Mouse (Mus musculus): ENCODE results near the gene Ptpn7. TPM values are rescaled to one million over a fixed set of nuclear protein-coding genes. Genes with fewer than 3 reads are reported as not detected.

The Ptpn7 gene
- polyA plus RNA-seq, 1 experiment: 27.6 TPM

DNA sequence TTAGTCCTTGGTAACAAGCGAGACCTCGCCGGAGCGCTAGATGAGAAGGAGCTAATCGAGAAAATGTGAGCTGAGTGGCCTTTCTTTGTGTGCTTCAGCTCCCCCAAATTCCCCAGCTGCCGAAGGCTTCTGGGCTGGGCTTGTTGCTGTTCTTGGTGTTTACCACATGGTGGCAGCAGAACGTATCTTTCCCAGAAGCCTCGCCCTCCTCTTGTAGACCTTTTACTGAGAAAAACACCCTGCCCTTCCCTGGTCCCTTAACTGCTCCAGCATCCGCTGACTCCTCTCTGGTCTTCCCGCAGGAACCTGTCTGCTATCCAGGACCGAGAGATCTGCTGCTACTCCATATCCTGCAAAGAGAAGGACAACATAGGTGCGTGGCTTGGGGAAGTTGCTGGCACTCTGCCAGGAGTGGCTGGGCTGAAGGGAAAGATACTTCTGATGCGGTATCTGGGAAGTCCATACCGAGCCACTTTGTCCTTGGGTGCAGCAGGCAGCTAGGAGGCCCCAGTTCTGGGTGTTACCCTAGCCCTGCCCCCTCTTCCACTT is 22.0 kb downstream of the Ptpn7 start:
- H3K4me1 ChIP-seq (ENCODE audit: control insufficient read depth, insufficient read depth, low read length): no peaks in the 10 kb centered on the region
- H3K27ac ChIP-seq (ENCODE audit: control insufficient read depth, insufficient read depth, low read depth, low read length, poor library complexity): peak overlapping the region; percentile 29; the same call in 1 of the 2 replicates
- TF ChIP-seq POLR2A (IDR thresholded peaks at IDR 0.05; ENCODE audit: borderline replicate concordance, control insufficient read depth, low read depth, low read length): no peak
- peak; percentile 74 for TF ChIP-seq CTCF (IDR thresholded peaks at IDR 0.05; ENCODE audit: control insufficient read depth, insufficient read depth, low read length)
- H3K4me3 ChIP-seq (replicated peaks; ENCODE audit: control insufficient read depth, low read depth, low read length): no peak overlapping the region
- WGBS: 10% methylated on average over 14 of the region's 14 CpGs

DNA sequence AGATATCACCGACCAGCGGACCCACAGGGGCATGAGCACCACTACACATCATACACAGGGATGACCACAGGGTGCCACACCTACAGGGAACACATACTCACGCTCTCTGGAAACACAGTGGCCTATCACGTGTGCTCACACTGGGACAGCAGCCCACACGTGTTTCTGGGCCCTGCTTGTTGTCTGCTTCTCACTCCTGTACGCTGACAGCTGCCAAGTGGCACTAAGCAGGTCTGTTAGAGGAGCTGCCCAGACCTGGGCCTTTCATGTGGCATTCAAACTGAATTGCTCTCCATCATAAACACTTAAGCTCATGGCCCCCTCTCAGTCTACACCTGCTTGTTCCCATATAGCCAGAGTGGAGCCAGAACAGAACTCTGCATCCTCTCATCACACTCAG is 23.8 kb downstream of the Ptpn7 start:
- 86% methylated on average over 6 of the region's 6 CpGs for WGBS

GRCm38 (mm10) chr1:135158633-135159032 is 26.1 kb downstream of the Ptpn7 start:
- 81% methylated on average over 5 of the region's 5 CpGs for WGBS
- TF ChIP-seq CTCF (IDR thresholded peaks at IDR 0.05; ENCODE audit: control insufficient read depth, insufficient read depth, low read length) (no peak), POLR2A (IDR thresholded peaks at IDR 0.05; ENCODE audit: borderline replicate concordance, control insufficient read depth, low read depth, low read length) (no peak)
- H3K4me1 ChIP-seq (ENCODE audit: control insufficient read depth, insufficient read depth, low read length): no peaks in the 10 kb centered on the region

More for the DNA sequence above, 23.8 kb downstream of the Ptpn7 start:
- Histone ChIP-seq H3K27ac (ENCODE audit: control insufficient read depth, insufficient read depth, low read depth, low read length, poor library complexity) (no peak overlapping the region), H3K4me3 (replicated peaks; ENCODE audit: control insufficient read depth, low read depth, low read length) (no peak overlapping the region), H3K4me1 (ENCODE audit: control insufficient read depth, insufficient read depth, low read length) (no peaks in the 10 kb centered on the region)
- TF ChIP-seq POLR2A (IDR thresholded peaks at IDR 0.05; ENCODE audit: borderline replicate concordance, control insufficient read depth, low read depth, low read length) (no peak), CTCF (IDR thresholded peaks at IDR 0.05; ENCODE audit: control insufficient read depth, insufficient read depth, low read length) (no peak)

GRCm38 (mm10) chr1:135159074-135159473 is 26.6 kb downstream of the Ptpn7 start:
- WGBS: 76% methylated on average over 7 of the region's 7 CpGs
- no peak overlapping the region for H3K27ac ChIP-seq (ENCODE audit: control insufficient read depth, insufficient read depth, low read depth, low read length, poor library complexity)
- no peak overlapping the region for H3K4me3 ChIP-seq (replicated peaks; ENCODE audit: control insufficient read depth, low read depth, low read length)
- TF ChIP-seq POLR2A (IDR thresholded peaks at IDR 0.05; ENCODE audit: borderline replicate concordance, control insufficient read depth, low read depth, low read length): no peak
- no peak for TF ChIP-seq CTCF (IDR thresholded peaks at IDR 0.05; ENCODE audit: control insufficient read depth, insufficient read depth, low read length)
- H3K4me1 ChIP-seq (ENCODE audit: control insufficient read depth, insufficient read depth, low read length): no peaks in the 10 kb centered on the region

More at GRCm38 (mm10) chr1:135158633-135159032, 26.1 kb downstream of the Ptpn7 start:
- no peak overlapping the region for H3K27ac ChIP-seq (ENCODE audit: control insufficient read depth, insufficient read depth, low read depth, low read length, poor library complexity)
- no peak overlapping the region for H3K4me3 ChIP-seq (replicated peaks; ENCODE audit: control insufficient read depth, low read depth, low read length)

GRCm38 (mm10) chr1:135159556-135160123 is 27.1 kb downstream of the Ptpn7 start:
- Histone ChIP-seq H3K4me1 (ENCODE audit: control insufficient read depth, insufficient read depth, low read length) (no peaks in the 10 kb centered on the region), H3K4me3 (replicated peaks; ENCODE audit: control insufficient read depth, low read depth, low read length) (no peak overlapping the region), H3K27ac (ENCODE audit: control insufficient read depth, insufficient read depth, low read depth, low read length, poor library complexity) (no peak overlapping the region)
- 82% methylated on average over 11 of the region's 11 CpGs for WGBS
- TF ChIP-seq CTCF (IDR thresholded peaks at IDR 0.05; ENCODE audit: control insufficient read depth, insufficient read depth, low read length) (no peak), POLR2A (IDR thresholded peaks at IDR 0.05; ENCODE audit: borderline replicate concordance, control insufficient read depth, low read depth, low read length) (no peak)

GRCm38 (mm10) chr1:135160411-135161050 is 28.0 kb downstream of the Ptpn7 start:
- no peak for TF ChIP-seq POLR2A (IDR thresholded peaks at IDR 0.05; ENCODE audit: borderline replicate concordance, control insufficient read depth, low read depth, low read length)
- Histone ChIP-seq H3K4me1 (ENCODE audit: control insufficient read depth, insufficient read depth, low read length) (no peaks in the 10 kb centered on the region), H3K4me3 (replicated peaks; ENCODE audit: control insufficient read depth, low read depth, low read length) (no peak overlapping the region), H3K27ac (ENCODE audit: control insufficient read depth, insufficient read depth, low read depth, low read length, poor library complexity) (no peak overlapping the region)
- 86% methylated on average over 13 of the region's 13 CpGs for WGBS

DNA sequence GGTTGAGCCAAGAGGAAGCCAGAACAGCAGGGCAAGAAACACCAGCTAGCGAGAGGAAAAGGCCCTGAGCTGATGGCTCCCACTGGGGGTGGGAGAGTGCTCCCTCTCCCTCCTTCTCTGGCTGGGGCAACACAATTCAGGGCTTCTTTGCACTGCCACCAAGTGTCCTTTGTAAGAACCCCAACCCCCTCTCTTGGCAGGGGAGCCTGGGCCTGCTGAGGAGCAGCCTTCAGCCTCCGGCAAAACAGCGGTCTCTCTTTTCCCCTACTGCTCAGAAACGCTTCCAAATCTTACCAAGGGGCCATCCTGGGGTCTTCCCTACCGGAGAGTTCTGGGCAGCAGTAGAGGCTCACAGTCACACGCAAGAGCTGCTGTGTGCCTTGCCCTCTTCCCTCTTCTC is 30.2 kb downstream of the Ptpn7 start:
- WGBS: 85% methylated on average over 6 of the region's 6 CpGs
- Histone ChIP-seq H3K27ac (ENCODE audit: control insufficient read depth, insufficient read depth, low read depth, low read length, poor library complexity) (no peak overlapping the region), H3K4me1 (ENCODE audit: control insufficient read depth, insufficient read depth, low read length) (no peaks in the 10 kb centered on the region), H3K4me3 (replicated peaks; ENCODE audit: control insufficient read depth, low read depth, low read length) (no peak overlapping the region)
- no peak for TF ChIP-seq POLR2A (IDR thresholded peaks at IDR 0.05; ENCODE audit: borderline replicate concordance, control insufficient read depth, low read depth, low read length)
- no peak for TF ChIP-seq CTCF (IDR thresholded peaks at IDR 0.05; ENCODE audit: control insufficient read depth, insufficient read depth, low read length)

DNA sequence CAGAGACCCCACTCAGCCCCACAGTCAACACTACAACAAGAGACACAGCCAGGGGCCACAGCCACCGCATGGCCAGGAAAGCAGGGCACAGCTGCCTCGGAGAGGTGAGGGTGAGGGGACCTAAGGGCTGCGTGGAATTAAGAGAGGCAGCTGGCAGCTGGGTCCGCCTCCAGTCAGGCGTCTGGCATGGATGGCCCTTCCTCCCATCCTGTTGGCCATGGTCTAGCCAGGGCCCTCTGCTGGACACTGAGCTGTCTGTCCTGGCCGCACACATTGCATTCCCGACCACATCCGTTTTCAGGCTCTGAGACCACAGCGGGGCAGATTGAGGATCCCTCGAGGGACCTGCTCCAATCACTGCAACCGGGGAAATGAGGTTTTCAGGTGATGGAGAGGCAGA is 34.9 kb downstream of the Ptpn7 start, which contains the start of gene Gpr37l1:
Gpr37l1 (minus strand) TSS at position 247 of the 400 bp plus-strand sequence.
- TF ChIP-seq CTCF (IDR thresholded peaks at IDR 0.05; ENCODE audit: control insufficient read depth, insufficient read depth, low read length): no peak
- Histone ChIP-seq H3K27ac (ENCODE audit: control insufficient read depth, insufficient read depth, low read depth, low read length, poor library complexity) (no peak within 1 kb of the TSS), H3K4me3 (replicated peaks; ENCODE audit: control insufficient read depth, low read depth, low read length) (no peak within 1 kb of the TSS), H3K4me1 (ENCODE audit: control insufficient read depth, insufficient read depth, low read length) (no peaks in the 10 kb centered on the region)
- WGBS: 53% methylated on average over 11 of the region's 11 CpGs
